Mouse (Mus musculus): ENCODE data around the gene Rph3a. TPM values are rescaled to one million over a fixed set of nuclear protein-coding genes. Genes with fewer than 3 reads are reported as not detected.
"Not testable (repeated sequence)": the region's sequence is repeated elsewhere in the genome, so short reads cannot be mapped to it uniquely, and the experiment has no call there.

Gene Rph3a
- polyA plus RNA-seq, 1 experiment from 2014 or later, result 0.19 TPM

- not testable (repeated sequence) for H3K4me3 ChIP-seq (ENCODE audit: low read depth, low read length); H3K4me1 ChIP-seq (replicated peaks; ENCODE audit: control insufficient read depth, insufficient read depth, low read length); ATAC-seq (replicated peaks; ENCODE audit: low FRiP score, low TSS enrichment, low read depth); H3K36me3 ChIP-seq (ENCODE audit: control insufficient read depth, insufficient read depth, low read length); H3K9me3 ChIP-seq (ENCODE audit: control insufficient read depth, low read length); H3K4me2 ChIP-seq (ENCODE audit: low read length); DNase-seq (ENCODE audit: low spot score); H3K27ac ChIP-seq (ENCODE audit: low read depth); H3K9ac ChIP-seq (ENCODE audit: low read length); H3K27me3 ChIP-seq (replicated peaks; ENCODE audit: control insufficient read depth, insufficient read depth, low read length)
- WGBS, result 55% methylated on average over 8 of the region's 8 CpGs
Measured at GRCm38 (mm10) chr5:120914204-120914603, 95.7 kb downstream of the Rph3a start, which contains the start of gene Oas1d. TSS of gene Oas1d (plus strand) at chr5:120914536.

- 55% methylated on average over 7 of the region's 7 CpGs for WGBS
- Histone ChIP-seq H3K4me1 (replicated peaks; ENCODE audit: control insufficient read depth, insufficient read depth, low read length) (no peaks in the 10 kb centered on the region), H3K4me3 (ENCODE audit: low read depth, low read length) (no peak overlapping the region), H3K9ac (ENCODE audit: low read length) (no peak overlapping the region), H3K36me3 (ENCODE audit: control insufficient read depth, insufficient read depth, low read length) (no peaks in the 10 kb centered on the region), H3K27me3 (replicated peaks; ENCODE audit: control insufficient read depth, insufficient read depth, low read length) (no peaks in the 10 kb centered on the region), H3K4me2 (ENCODE audit: low read length) (no peak overlapping the region), H3K27ac (ENCODE audit: low read depth) (no peak overlapping the region), H3K9me3 (ENCODE audit: control insufficient read depth, low read length) (no peaks in the 10 kb centered on the region)
- no peak for ATAC-seq (replicated peaks; ENCODE audit: low FRiP score, low TSS enrichment, low read depth)
- DNase-seq (ENCODE audit: low spot score), result peak; percentile 32
Measured at GRCm38 (mm10) chr5:120908196-120908920, 101.5 kb downstream of the Rph3a start.

GRCm38 (mm10) chr5:120906791-120907733 lies 102.8 kb downstream of the Rph3a start, which contains the start of gene Oas1a:
TSS of gene Oas1a (minus strand) at chr5:120907521.
- H3K27ac ChIP-seq (ENCODE audit: low read depth); H3K27me3 ChIP-seq (replicated peaks; ENCODE audit: control insufficient read depth, insufficient read depth, low read length); H3K36me3 ChIP-seq (ENCODE audit: control insufficient read depth, insufficient read depth, low read length); H3K4me1 ChIP-seq (replicated peaks; ENCODE audit: control insufficient read depth, insufficient read depth, low read length); H3K4me2 ChIP-seq (ENCODE audit: low read length); H3K4me3 ChIP-seq (ENCODE audit: low read depth, low read length); H3K9ac ChIP-seq (ENCODE audit: low read length); H3K9me3 ChIP-seq (ENCODE audit: control insufficient read depth, low read length): not testable (repeated sequence)
- WGBS, result 35% methylated on average over 8 of the region's 12 CpGs
- peak; percentile 50 for DNase-seq (ENCODE audit: low spot score)
- ATAC-seq (replicated peaks; ENCODE audit: low FRiP score, low TSS enrichment, low read depth), result 0 out of 2 replicates have a peak, but pooled peaks have one; percentile 50

- no peak for ATAC-seq (replicated peaks; ENCODE audit: low FRiP score, low TSS enrichment, low read depth)
- no peak overlapping the region for H3K9ac ChIP-seq (ENCODE audit: low read length)
- WGBS, result 93% methylated on average over 5 of the region's 5 CpGs
Measured at GRCm38 (mm10) chr5:120902056-120902455, 107.8 kb downstream of the Rph3a start.

GRCm38 (mm10) chr5:120900666-120901065 lies 109.2 kb downstream of the Rph3a start:
- peak; percentile 7 for DNase-seq (ENCODE audit: low spot score)
- no peaks in the 10 kb centered on the region for H3K4me1 ChIP-seq (replicated peaks; ENCODE audit: control insufficient read depth, insufficient read depth, low read length)
- H3K9ac ChIP-seq (ENCODE audit: low read length), result no peak overlapping the region
- H3K4me2 ChIP-seq (ENCODE audit: low read length), result no peak overlapping the region
- whole genome bisulfite sequencing, result 59% methylated on average over 1 of the region's 1 CpGs
- ATAC-seq (replicated peaks; ENCODE audit: low FRiP score, low TSS enrichment, low read depth), result no peak
- H3K27me3 ChIP-seq (replicated peaks; ENCODE audit: control insufficient read depth, insufficient read depth, low read length), result no peaks in the 10 kb centered on the region
- no peaks in the 10 kb centered on the region for H3K36me3 ChIP-seq (ENCODE audit: control insufficient read depth, insufficient read depth, low read length)
- no peaks in the 10 kb centered on the region for H3K9me3 ChIP-seq (ENCODE audit: control insufficient read depth, low read length)
- H3K4me3 ChIP-seq (ENCODE audit: low read depth, low read length), result no peak overlapping the region
- no peak overlapping the region for H3K27ac ChIP-seq (ENCODE audit: low read depth)

More at GRCm38 (mm10) chr5:120902056-120902455, 107.8 kb downstream of the Rph3a start:
- DNase-seq (ENCODE audit: low spot score), result no peak
- Histone ChIP-seq H3K4me3 (ENCODE audit: low read depth, low read length) (no peak overlapping the region), H3K36me3 (ENCODE audit: control insufficient read depth, insufficient read depth, low read length) (no peaks in the 10 kb centered on the region), H3K4me1 (replicated peaks; ENCODE audit: control insufficient read depth, insufficient read depth, low read length) (no peaks in the 10 kb centered on the region), H3K9me3 (ENCODE audit: control insufficient read depth, low read length) (no peaks in the 10 kb centered on the region), H3K4me2 (ENCODE audit: low read length) (no peak overlapping the region), H3K27ac (ENCODE audit: low read depth) (no peak overlapping the region), H3K27me3 (replicated peaks; ENCODE audit: control insufficient read depth, insufficient read depth, low read length) (no peaks in the 10 kb centered on the region)

- Histone ChIP-seq H3K9me3 (ENCODE audit: control insufficient read depth, low read length) (no peaks in the 10 kb centered on the region), H3K4me2 (ENCODE audit: low read length) (no peak overlapping the region), H3K27me3 (replicated peaks; ENCODE audit: control insufficient read depth, insufficient read depth, low read length) (no peaks in the 10 kb centered on the region), H3K4me3 (ENCODE audit: low read depth, low read length) (no peak overlapping the region), H3K36me3 (ENCODE audit: control insufficient read depth, insufficient read depth, low read length) (no peaks in the 10 kb centered on the region), H3K9ac (ENCODE audit: low read length) (no peak overlapping the region), H3K27ac (ENCODE audit: low read depth) (no peak overlapping the region), H3K4me1 (replicated peaks; ENCODE audit: control insufficient read depth, insufficient read depth, low read length) (no peaks in the 10 kb centered on the region)
- DNase-seq (ENCODE audit: low spot score) (peak; percentile 31), ATAC-seq (replicated peaks; ENCODE audit: low FRiP score, low TSS enrichment, low read depth) (no peak)
Measured at GRCm38 (mm10) chr5:120898726-120899125, 111.2 kb downstream of the Rph3a start.

GRCm38 (mm10) chr5:120898307-120898706 lies 111.6 kb downstream of the Rph3a start:
- 90% methylated on average over 6 of the region's 6 CpGs for WGBS
- H3K4me3 ChIP-seq (ENCODE audit: low read depth, low read length), result no peak overlapping the region
- DNase-seq (ENCODE audit: low spot score), result no peak
- H3K9ac ChIP-seq (ENCODE audit: low read length), result no peak overlapping the region
- H3K27ac ChIP-seq (ENCODE audit: low read depth), result no peak overlapping the region
- no peak for ATAC-seq (replicated peaks; ENCODE audit: low FRiP score, low TSS enrichment, low read depth)
- no peaks in the 10 kb centered on the region for H3K36me3 ChIP-seq (ENCODE audit: control insufficient read depth, insufficient read depth, low read length)
- H3K27me3 ChIP-seq (replicated peaks; ENCODE audit: control insufficient read depth, insufficient read depth, low read length), result no peaks in the 10 kb centered on the region
- H3K9me3 ChIP-seq (ENCODE audit: control insufficient read depth, low read length), result no peaks in the 10 kb centered on the region
- H3K4me1 ChIP-seq (replicated peaks; ENCODE audit: control insufficient read depth, insufficient read depth, low read length), result no peaks in the 10 kb centered on the region
- H3K4me2 ChIP-seq (ENCODE audit: low read length), result no peak overlapping the region

- Histone ChIP-seq H3K36me3 (ENCODE audit: control insufficient read depth, insufficient read depth, low read length) (no peaks in the 10 kb centered on the region), H3K4me2 (ENCODE audit: low read length) (no peak overlapping the region), H3K9ac (ENCODE audit: low read length) (no peak overlapping the region), H3K4me3 (ENCODE audit: low read depth, low read length) (no peak overlapping the region), H3K4me1 (replicated peaks; ENCODE audit: control insufficient read depth, insufficient read depth, low read length) (no peaks in the 10 kb centered on the region), H3K27ac (ENCODE audit: low read depth) (no peak overlapping the region), H3K9me3 (ENCODE audit: control insufficient read depth, low read length) (no peaks in the 10 kb centered on the region), H3K27me3 (replicated peaks; ENCODE audit: control insufficient read depth, insufficient read depth, low read length) (no peaks in the 10 kb centered on the region)
- no peak for ATAC-seq (replicated peaks; ENCODE audit: low FRiP score, low TSS enrichment, low read depth)
- WGBS, result 90% methylated on average over 11 of the region's 11 CpGs
- DNase-seq (ENCODE audit: low spot score), result peak; percentile 27
Measured at GRCm38 (mm10) chr5:120895231-120895900, 114.5 kb downstream of the Rph3a start.

Measured in intestine, embryonic 14.5 days (tissue).